Mouse (Mus musculus): ENCODE results near the gene Tfap2c.

GRCm38 (mm10) chr2:172551872-172552271, 2.5 kb downstream of the Tfap2c start:
- TF ChIP-seq CTCF (conservative IDR thresholded peaks at IDR 0.05; ENCODE audit: insufficient read depth, insufficient read length, low read depth, low read length): no peak
- TF ChIP-seq POLR2A (IDR thresholded peaks at IDR 0.05; ENCODE audit: low read depth, low read length): no peak

Measured in kidney, adult 2 months (tissue).